Mouse (Mus musculus): Measurements from ENCODE around the gene Tmem252. TPM values are rescaled to one million over a fixed set of nuclear protein-coding genes. Genes with fewer than 3 reads are reported as not detected.
"Not testable (repeated sequence)": the region's sequence is repeated elsewhere in the genome, so short reads cannot be mapped to it uniquely, and the experiment has no call there.

Tmem252 gene
- polyA plus RNA-seq, 1 experiment from 2014 or later: 3.0 TPM

DNA sequence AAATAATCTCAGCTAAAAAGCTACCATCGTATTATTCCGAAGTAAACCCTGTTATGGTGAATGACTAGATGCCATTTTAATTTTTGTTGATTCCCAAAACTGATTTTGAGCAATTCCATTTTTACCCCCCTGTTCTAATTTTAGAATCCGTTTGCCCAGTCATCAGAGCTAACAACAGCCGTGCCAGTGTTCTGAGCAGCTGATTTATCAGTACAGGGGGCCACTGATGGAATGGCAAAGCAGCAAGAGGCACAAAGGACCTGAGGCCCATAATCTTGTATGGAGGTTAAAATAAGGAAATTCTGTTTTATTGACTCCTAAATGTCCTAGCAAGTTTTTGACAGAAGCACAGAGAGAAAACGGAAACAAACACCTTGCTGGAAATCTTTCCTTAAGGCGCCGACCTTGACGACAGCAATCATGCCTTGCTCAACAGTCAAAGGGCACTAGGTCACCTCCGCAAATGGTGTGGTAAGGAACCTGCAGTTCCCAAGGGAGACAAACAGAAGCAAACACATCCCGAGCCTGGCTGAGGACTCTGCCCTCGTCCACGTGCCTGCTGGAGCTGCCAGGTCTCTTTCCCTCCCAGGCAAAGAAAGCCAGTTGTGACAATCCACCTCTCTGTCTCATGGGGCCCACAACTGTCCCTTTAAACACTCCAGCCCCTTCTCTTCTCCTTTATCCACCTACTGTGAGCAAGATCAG lies 9.4 kb downstream of the Tmem252 start:
- Histone ChIP-seq H3K27ac (no peak overlapping the region), H3K9ac (no peak overlapping the region), H3K4me3 (no peak overlapping the region), H3K27me3 (no peaks in the 10 kb centered on the region), H3K36me3 (no peaks in the 10 kb centered on the region), H3K9me3 (no peaks in the 10 kb centered on the region), H3K4me1 (no peaks in the 10 kb centered on the region), H3K4me2 (no peak overlapping the region)
- no peak for ATAC-seq (ENCODE audit: insufficient number of reproducible peaks, insufficient read depth, low FRiP score, low TSS enrichment, low read depth)
- 58% methylated on average over 12 of the region's 12 CpGs for WGBS

DNA sequence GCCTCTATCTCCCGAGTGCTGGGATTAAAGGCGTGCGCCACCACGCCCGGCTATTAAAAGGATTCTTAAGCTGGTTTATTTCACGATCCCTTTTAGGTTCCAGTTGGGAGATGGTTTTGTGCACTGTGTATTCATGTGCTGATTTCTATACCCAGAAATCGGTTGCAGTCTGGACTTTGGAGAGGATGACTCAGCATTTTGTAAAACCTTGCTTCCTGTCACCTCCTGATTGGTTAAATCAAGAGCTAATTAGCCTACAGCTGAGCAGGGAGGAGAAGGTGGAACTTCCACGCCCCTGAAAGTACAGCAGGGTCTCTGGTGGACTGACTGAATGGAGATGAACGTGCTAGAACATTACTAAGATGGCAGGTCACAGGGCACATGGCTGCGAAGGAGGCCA lies 12.6 kb downstream of the Tmem252 start:
- Histone ChIP-seq H3K4me2 (no peak overlapping the region), H3K27me3 (no peaks in the 10 kb centered on the region), H3K4me1 (no peaks in the 10 kb centered on the region), H3K36me3 (no peaks in the 10 kb centered on the region), H3K4me3 (no peak overlapping the region), H3K9me3 (no peaks in the 10 kb centered on the region), H3K27ac (no peak overlapping the region), H3K9ac (no peak overlapping the region)
- no peak for ATAC-seq (ENCODE audit: insufficient number of reproducible peaks, insufficient read depth, low FRiP score, low TSS enrichment, low read depth)
- 85% methylated on average over 10 of the region's 10 CpGs for WGBS

- no peak for ATAC-seq (ENCODE audit: insufficient number of reproducible peaks, insufficient read depth, low FRiP score, low TSS enrichment, low read depth)
- no peak overlapping the region for H3K27ac ChIP-seq
- H3K4me3 ChIP-seq: no peak overlapping the region
- no peaks in the 10 kb centered on the region for H3K4me1 ChIP-seq
- H3K36me3 ChIP-seq: no peaks in the 10 kb centered on the region
- no peaks in the 10 kb centered on the region for H3K9me3 ChIP-seq
- WGBS: 70% methylated on average over 6 of the region's 6 CpGs
- no peaks in the 10 kb centered on the region for H3K27me3 ChIP-seq
- H3K4me2 ChIP-seq: no peak overlapping the region
- no peak overlapping the region for H3K9ac ChIP-seq
Observed at GRCm38 (mm10) chr19:24688327-24688726, 14.5 kb downstream of the Tmem252 start.

- no peak for ATAC-seq (ENCODE audit: insufficient number of reproducible peaks, insufficient read depth, low FRiP score, low TSS enrichment, low read depth)
Observed at GRCm38 (mm10) chr19:24689531-24689930, 15.7 kb downstream of the Tmem252 start.

DNA sequence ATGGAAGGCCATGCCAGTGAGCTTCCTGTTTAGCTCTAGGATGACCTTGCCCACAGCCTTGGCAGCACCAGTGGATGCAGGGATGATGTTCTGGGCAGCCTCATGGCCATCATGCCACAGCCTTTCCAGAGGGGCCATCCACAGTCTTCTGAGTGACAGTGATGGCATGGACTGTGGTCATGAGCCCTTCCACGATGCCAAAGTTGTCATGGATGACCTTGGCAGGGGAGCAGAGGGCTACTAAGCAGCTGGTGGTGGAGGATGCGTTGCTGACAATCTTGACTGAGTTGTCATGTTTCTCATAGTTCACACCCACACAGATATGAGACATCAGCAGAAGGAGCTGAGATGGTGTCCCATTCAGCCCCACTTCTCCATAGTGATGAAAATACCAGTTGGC lies 18.9 kb downstream of the Tmem252 start:
- H3K4me1 ChIP-seq: no peaks in the 10 kb centered on the region
- no peaks in the 10 kb centered on the region for H3K27me3 ChIP-seq
- no peak overlapping the region for H3K9ac ChIP-seq
- no peaks in the 10 kb centered on the region for H3K36me3 ChIP-seq
- no peak overlapping the region for H3K27ac ChIP-seq
- no peak overlapping the region for H3K4me2 ChIP-seq
- 85% methylated on average over 2 of the region's 2 CpGs for WGBS
- H3K4me3 ChIP-seq: no peak overlapping the region
- ATAC-seq (ENCODE audit: insufficient number of reproducible peaks, insufficient read depth, low FRiP score, low TSS enrichment, low read depth): no peak
- H3K9me3 ChIP-seq: no peaks in the 10 kb centered on the region

More at GRCm38 (mm10) chr19:24689531-24689930, 15.7 kb downstream of the Tmem252 start:
- Histone ChIP-seq H3K27me3 (no peaks in the 10 kb centered on the region), H3K4me1 (no peaks in the 10 kb centered on the region), H3K4me2 (no peak overlapping the region), H3K9me3 (no peaks in the 10 kb centered on the region), H3K27ac (no peak overlapping the region), H3K4me3 (no peak overlapping the region), H3K9ac (no peak overlapping the region), H3K36me3 (no peaks in the 10 kb centered on the region)
- 96% methylated on average over 4 of the region's 4 CpGs for WGBS

GRCm38 (mm10) chr19:24697946-24698345 lies 24.1 kb downstream of the Tmem252 start:
- Histone ChIP-seq H3K4me3 (no peak overlapping the region), H3K36me3 (no peaks in the 10 kb centered on the region), H3K9ac (no peak overlapping the region), H3K9me3 (no peaks in the 10 kb centered on the region), H3K4me2 (no peak overlapping the region), H3K27me3 (0 out of 2 replicates have a peak, but pooled peaks cover 5% of the 10 kb centered on the region), H3K27ac (no peak overlapping the region), H3K4me1 (no peaks in the 10 kb centered on the region)
- no peak for ATAC-seq (ENCODE audit: insufficient number of reproducible peaks, insufficient read depth, low FRiP score, low TSS enrichment, low read depth)
- WGBS: 75% methylated on average over 1 of the region's 1 CpGs

DNA sequence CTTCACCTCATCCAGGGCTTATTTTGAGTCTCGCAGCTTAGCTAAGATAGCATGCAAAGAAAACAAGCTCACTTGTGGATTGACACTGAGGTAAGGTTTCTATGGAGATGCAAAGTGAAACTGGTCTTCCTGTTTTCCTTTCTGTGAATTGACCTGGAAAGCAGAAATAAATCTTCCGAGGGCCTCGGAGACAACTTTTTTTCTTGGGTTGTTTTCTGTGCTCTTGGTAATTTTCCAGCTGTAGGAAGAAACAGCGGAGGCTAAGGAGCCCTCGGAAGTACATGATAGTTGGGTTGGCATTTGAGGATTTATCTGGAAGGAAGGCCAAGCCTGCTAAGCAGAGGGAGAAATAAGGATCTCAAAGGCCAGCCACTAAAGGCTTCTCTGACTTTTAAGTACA lies 24.8 kb downstream of the Tmem252 start:
- H3K36me3 ChIP-seq: no peaks in the 10 kb centered on the region
- no peak overlapping the region for H3K4me3 ChIP-seq
- no peak overlapping the region for H3K27ac ChIP-seq
- H3K9ac ChIP-seq: no peak overlapping the region
- no peak for ATAC-seq (ENCODE audit: insufficient number of reproducible peaks, insufficient read depth, low FRiP score, low TSS enrichment, low read depth)
- H3K4me2 ChIP-seq: no peak overlapping the region
- no peaks in the 10 kb centered on the region for H3K4me1 ChIP-seq
- 0 out of 2 replicates have a peak, but pooled peaks cover 5% of the 10 kb centered on the region for H3K27me3 ChIP-seq
- 69% methylated on average over 5 of the region's 5 CpGs for WGBS
- H3K9me3 ChIP-seq: no peaks in the 10 kb centered on the region

DNA sequence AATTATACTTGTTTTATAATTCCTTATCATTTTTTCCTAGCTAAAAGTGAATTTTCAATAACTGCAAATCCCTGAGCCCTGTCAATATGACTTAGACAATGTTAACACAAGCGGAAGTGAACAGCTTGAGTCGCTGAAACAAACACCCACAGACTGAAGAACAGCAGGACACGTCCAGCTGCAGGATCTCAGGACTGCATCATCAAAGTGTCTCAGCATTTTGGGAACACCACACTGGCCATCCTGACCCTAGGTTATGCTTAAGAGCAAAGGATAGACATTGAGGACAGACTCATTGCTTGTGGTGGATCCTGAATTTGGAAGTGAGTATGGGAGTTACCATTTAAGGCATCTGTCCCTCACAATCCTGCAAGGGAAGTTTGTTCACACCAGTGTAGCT lies 25.4 kb downstream of the Tmem252 start:
- Histone ChIP-seq H3K4me1 (no peaks in the 10 kb centered on the region), H3K4me3 (no peak overlapping the region), H3K27me3 (0 out of 2 replicates have a peak, but pooled peaks cover 5% of the 10 kb centered on the region), H3K9ac (no peak overlapping the region), H3K4me2 (no peak overlapping the region), H3K27ac (no peak overlapping the region), H3K9me3 (no peaks in the 10 kb centered on the region), H3K36me3 (no peaks in the 10 kb centered on the region)
- ATAC-seq (ENCODE audit: insufficient number of reproducible peaks, insufficient read depth, low FRiP score, low TSS enrichment, low read depth): no peak
- WGBS: 84% methylated on average over 3 of the region's 3 CpGs

GRCm38 (mm10) chr19:24699910-24700309 lies 26.1 kb downstream of the Tmem252 start:
- no peak overlapping the region for H3K4me2 ChIP-seq
- 0 out of 2 replicates have a peak, but pooled peaks cover 5% of the 10 kb centered on the region for H3K27me3 ChIP-seq
- ATAC-seq (ENCODE audit: insufficient number of reproducible peaks, insufficient read depth, low FRiP score, low TSS enrichment, low read depth): no peak
- no peak overlapping the region for H3K27ac ChIP-seq
- H3K36me3 ChIP-seq: no peaks in the 10 kb centered on the region
- H3K9me3 ChIP-seq: no peaks in the 10 kb centered on the region
- 0 out of 2 replicates have a peak, but pooled peaks cover 4% of the 10 kb centered on the region for H3K4me1 ChIP-seq
- H3K4me3 ChIP-seq: no peak overlapping the region
- no peak overlapping the region for H3K9ac ChIP-seq

GRCm38 (mm10) chr19:24700664-24701063 lies 26.9 kb downstream of the Tmem252 start:
- Histone ChIP-seq H3K27me3 (0 out of 2 replicates have a peak, but pooled peaks cover 5% of the 10 kb centered on the region), H3K4me3 (no peak overlapping the region), H3K4me2 (no peak overlapping the region), H3K4me1 (0 out of 2 replicates have a peak, but pooled peaks cover 4% of the 10 kb centered on the region), H3K36me3 (no peaks in the 10 kb centered on the region), H3K9me3 (no peaks in the 10 kb centered on the region), H3K27ac (no peak overlapping the region), H3K9ac (no peak overlapping the region)
- WGBS: 88% methylated on average over 5 of the region's 5 CpGs
- ATAC-seq (ENCODE audit: insufficient number of reproducible peaks, insufficient read depth, low FRiP score, low TSS enrichment, low read depth): no peak

DNA sequence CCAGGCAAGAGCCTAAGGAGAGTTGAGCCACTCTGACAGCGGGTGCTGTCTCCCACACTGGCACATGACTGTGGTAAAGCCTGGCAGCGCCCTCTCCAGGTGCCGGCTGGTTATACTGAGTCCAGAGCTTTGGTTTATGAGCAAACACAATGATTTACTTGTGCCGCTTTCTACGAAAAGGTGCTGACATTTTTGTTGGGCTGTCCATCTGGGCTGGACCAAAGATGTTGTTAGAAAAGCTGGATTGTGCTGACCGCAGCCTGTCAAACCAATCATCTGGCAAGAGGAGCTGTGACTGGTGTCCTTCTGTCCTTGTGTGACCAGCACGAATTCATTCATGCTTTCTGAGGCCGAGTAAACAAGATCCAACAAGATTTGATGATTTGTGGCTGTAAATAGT lies 27.9 kb downstream of the Tmem252 start:
- H3K4me3 ChIP-seq: no peak overlapping the region
- no peaks in the 10 kb centered on the region for H3K9me3 ChIP-seq
- no peak for ATAC-seq (ENCODE audit: insufficient number of reproducible peaks, insufficient read depth, low FRiP score, low TSS enrichment, low read depth)
- H3K9ac ChIP-seq: no peak overlapping the region
- peaks cover 4% of the 10 kb centered on the region; the same call in 1 of the 2 replicates for H3K4me1 ChIP-seq
- WGBS: 71% methylated on average over 8 of the region's 8 CpGs
- H3K4me2 ChIP-seq: no peak overlapping the region
- no peak overlapping the region for H3K27ac ChIP-seq
- H3K27me3 ChIP-seq: 0 out of 2 replicates have a peak, but pooled peaks cover 5% of the 10 kb centered on the region
- H3K36me3 ChIP-seq: no peaks in the 10 kb centered on the region

GRCm38 (mm10) chr19:24703168-24703567 lies 29.4 kb downstream of the Tmem252 start:
- H3K9me3 ChIP-seq; H3K4me2 ChIP-seq; H3K36me3 ChIP-seq; ATAC-seq (ENCODE audit: insufficient number of reproducible peaks, insufficient read depth, low FRiP score, low TSS enrichment, low read depth); H3K4me3 ChIP-seq; H3K27me3 ChIP-seq; H3K9ac ChIP-seq; H3K4me1 ChIP-seq; H3K27ac ChIP-seq: not testable (repeated sequence)
- WGBS: 86% methylated on average over 1 of the region's 1 CpGs

Measured in embryonic facial prominence, embryonic 13.5 days (tissue).